Mouse (Mus musculus): Measurements from ENCODE around the gene Piezo1. TPM values are rescaled to one million over a fixed set of nuclear protein-coding genes. Genes with fewer than 3 reads are reported as not detected.

Piezo1 gene
- polyA plus RNA-seq, 1 experiment = 59.4 TPM

- Histone ChIP-seq H3K9me3 (replicated peaks; ENCODE audit: control insufficient read depth, insufficient read depth, low read length, poor library complexity, severe bottlenecking) (no peaks in the 10 kb centered on the region), H3K27me3 (ENCODE audit: control insufficient read depth, insufficient read depth, low read length, poor library complexity, severe bottlenecking) (no peaks in the 10 kb centered on the region), H3K36me3 (ENCODE audit: control insufficient read depth, insufficient read depth, low read length, poor library complexity, severe bottlenecking) (peaks cover 4% of the 10 kb centered on the region; the same call in 1 of the 2 replicates), H3K27ac (ENCODE audit: insufficient read depth, low read length) (no peak overlapping the region), H3K4me1 (ENCODE audit: control insufficient read depth, insufficient read depth, low read length) (no peaks in the 10 kb centered on the region), H3K4me3 (ENCODE audit: low read depth, low read length) (no peak overlapping the region), H3K9ac (ENCODE audit: low read depth, poor library complexity, severe bottlenecking) (no peak overlapping the region)
- TF ChIP-seq CTCF (IDR thresholded peaks at IDR 0.05; ENCODE audit: low read depth, low read length) = no peak
- no peak for TF ChIP-seq POLR2A (IDR thresholded peaks at IDR 0.05; ENCODE audit: insufficient read depth, low read length)
- no peak for TF ChIP-seq EP300 (IDR thresholded peaks at IDR 0.05; ENCODE audit: insufficient read depth, low read depth, low read length)
Measured at GRCm38 (mm10) chr8:122441326-122441725, 109.8 kb downstream of the Piezo1 start.

- H3K27ac ChIP-seq (ENCODE audit: insufficient read depth, low read length) = no peak overlapping the region
- H3K9me3 ChIP-seq (replicated peaks; ENCODE audit: control insufficient read depth, insufficient read depth, low read length, poor library complexity, severe bottlenecking) = no peaks in the 10 kb centered on the region
- TF ChIP-seq CTCF (IDR thresholded peaks at IDR 0.05; ENCODE audit: low read depth, low read length) (no peak), EP300 (IDR thresholded peaks at IDR 0.05; ENCODE audit: insufficient read depth, low read depth, low read length) (no peak), POLR2A (IDR thresholded peaks at IDR 0.05; ENCODE audit: insufficient read depth, low read length) (no peak)
- H3K4me3 ChIP-seq (ENCODE audit: low read depth, low read length) = no peak overlapping the region
- no peak overlapping the region for H3K9ac ChIP-seq (ENCODE audit: low read depth, poor library complexity, severe bottlenecking)
- H3K27me3 ChIP-seq (ENCODE audit: control insufficient read depth, insufficient read depth, low read length, poor library complexity, severe bottlenecking) = no peaks in the 10 kb centered on the region
- H3K4me1 ChIP-seq (ENCODE audit: control insufficient read depth, insufficient read depth, low read length) = no peaks in the 10 kb centered on the region
- peaks cover 14% of the 10 kb centered on the region for H3K36me3 ChIP-seq (ENCODE audit: control insufficient read depth, insufficient read depth, low read length, poor library complexity, severe bottlenecking)
Measured at GRCm38 (mm10) chr8:122439336-122439735, 111.8 kb downstream of the Piezo1 start.

- no peak for TF ChIP-seq POLR2A (IDR thresholded peaks at IDR 0.05; ENCODE audit: insufficient read depth, low read length)
- TF ChIP-seq EP300 (IDR thresholded peaks at IDR 0.05; ENCODE audit: insufficient read depth, low read depth, low read length) = no peak
- no peak for TF ChIP-seq CTCF (IDR thresholded peaks at IDR 0.05; ENCODE audit: low read depth, low read length)
- Histone ChIP-seq H3K27me3 (ENCODE audit: control insufficient read depth, insufficient read depth, low read length, poor library complexity, severe bottlenecking) (no peaks in the 10 kb centered on the region), H3K4me3 (ENCODE audit: low read depth, low read length) (no peak overlapping the region), H3K9ac (ENCODE audit: low read depth, poor library complexity, severe bottlenecking) (no peak overlapping the region), H3K9me3 (replicated peaks; ENCODE audit: control insufficient read depth, insufficient read depth, low read length, poor library complexity, severe bottlenecking) (no peaks in the 10 kb centered on the region), H3K36me3 (ENCODE audit: control insufficient read depth, insufficient read depth, low read length, poor library complexity, severe bottlenecking) (peaks cover 14% of the 10 kb centered on the region), H3K4me1 (ENCODE audit: control insufficient read depth, insufficient read depth, low read length) (no peaks in the 10 kb centered on the region), H3K27ac (ENCODE audit: insufficient read depth, low read length) (no peak overlapping the region)
Measured at GRCm38 (mm10) chr8:122437708-122438331, 113.3 kb downstream of the Piezo1 start.

GRCm38 (mm10) chr8:122436586-122437125 is 114.5 kb downstream of the Piezo1 start:
- H3K36me3 ChIP-seq (ENCODE audit: control insufficient read depth, insufficient read depth, low read length, poor library complexity, severe bottlenecking) = peaks cover 14% of the 10 kb centered on the region
- H3K4me3 ChIP-seq (ENCODE audit: low read depth, low read length) = no peak overlapping the region
- no peaks in the 10 kb centered on the region for H3K27me3 ChIP-seq (ENCODE audit: control insufficient read depth, insufficient read depth, low read length, poor library complexity, severe bottlenecking)
- TF ChIP-seq EP300 (IDR thresholded peaks at IDR 0.05; ENCODE audit: insufficient read depth, low read depth, low read length) (no peak), POLR2A (IDR thresholded peaks at IDR 0.05; ENCODE audit: insufficient read depth, low read length) (no peak), CTCF (IDR thresholded peaks at IDR 0.05; ENCODE audit: low read depth, low read length) (no peak)
- H3K9ac ChIP-seq (ENCODE audit: low read depth, poor library complexity, severe bottlenecking) = no peak overlapping the region
- H3K4me1 ChIP-seq (ENCODE audit: control insufficient read depth, insufficient read depth, low read length) = no peaks in the 10 kb centered on the region
- H3K27ac ChIP-seq (ENCODE audit: insufficient read depth, low read length) = no peak overlapping the region
- H3K9me3 ChIP-seq (replicated peaks; ENCODE audit: control insufficient read depth, insufficient read depth, low read length, poor library complexity, severe bottlenecking) = no peaks in the 10 kb centered on the region

- Histone ChIP-seq H3K4me3 (ENCODE audit: low read depth, low read length) (no peak overlapping the region), H3K27ac (ENCODE audit: insufficient read depth, low read length) (no peak overlapping the region), H3K27me3 (ENCODE audit: control insufficient read depth, insufficient read depth, low read length, poor library complexity, severe bottlenecking) (no peaks in the 10 kb centered on the region), H3K4me1 (ENCODE audit: control insufficient read depth, insufficient read depth, low read length) (no peaks in the 10 kb centered on the region), H3K9ac (ENCODE audit: low read depth, poor library complexity, severe bottlenecking) (no peak overlapping the region), H3K9me3 (replicated peaks; ENCODE audit: control insufficient read depth, insufficient read depth, low read length, poor library complexity, severe bottlenecking) (no peaks in the 10 kb centered on the region), H3K36me3 (ENCODE audit: control insufficient read depth, insufficient read depth, low read length, poor library complexity, severe bottlenecking) (peaks cover 14% of the 10 kb centered on the region)
- TF ChIP-seq POLR2A (IDR thresholded peaks at IDR 0.05; ENCODE audit: insufficient read depth, low read length) (no peak), EP300 (IDR thresholded peaks at IDR 0.05; ENCODE audit: insufficient read depth, low read depth, low read length) (no peak), CTCF (IDR thresholded peaks at IDR 0.05; ENCODE audit: low read depth, low read length) (no peak)
Measured at GRCm38 (mm10) chr8:122436146-122436545, 115.0 kb downstream of the Piezo1 start.

- Histone ChIP-seq H3K36me3 (ENCODE audit: control insufficient read depth, insufficient read depth, low read length, poor library complexity, severe bottlenecking) (peaks cover 14% of the 10 kb centered on the region), H3K27ac (ENCODE audit: insufficient read depth, low read length) (no peak overlapping the region), H3K4me3 (ENCODE audit: low read depth, low read length) (no peak overlapping the region), H3K9me3 (replicated peaks; ENCODE audit: control insufficient read depth, insufficient read depth, low read length, poor library complexity, severe bottlenecking) (no peaks in the 10 kb centered on the region), H3K27me3 (ENCODE audit: control insufficient read depth, insufficient read depth, low read length, poor library complexity, severe bottlenecking) (no peaks in the 10 kb centered on the region), H3K9ac (ENCODE audit: low read depth, poor library complexity, severe bottlenecking) (no peak overlapping the region), H3K4me1 (ENCODE audit: control insufficient read depth, insufficient read depth, low read length) (no peaks in the 10 kb centered on the region)
- no peak for TF ChIP-seq POLR2A (IDR thresholded peaks at IDR 0.05; ENCODE audit: insufficient read depth, low read length)
- TF ChIP-seq EP300 (IDR thresholded peaks at IDR 0.05; ENCODE audit: insufficient read depth, low read depth, low read length) = no peak
- peak; percentile 49 for TF ChIP-seq CTCF (IDR thresholded peaks at IDR 0.05; ENCODE audit: low read depth, low read length)
Measured at GRCm38 (mm10) chr8:122435375-122435774, 115.8 kb downstream of the Piezo1 start.
